7 mouse cellular contexts compared by ENCODE assay signal in the genomic region with DNA sequence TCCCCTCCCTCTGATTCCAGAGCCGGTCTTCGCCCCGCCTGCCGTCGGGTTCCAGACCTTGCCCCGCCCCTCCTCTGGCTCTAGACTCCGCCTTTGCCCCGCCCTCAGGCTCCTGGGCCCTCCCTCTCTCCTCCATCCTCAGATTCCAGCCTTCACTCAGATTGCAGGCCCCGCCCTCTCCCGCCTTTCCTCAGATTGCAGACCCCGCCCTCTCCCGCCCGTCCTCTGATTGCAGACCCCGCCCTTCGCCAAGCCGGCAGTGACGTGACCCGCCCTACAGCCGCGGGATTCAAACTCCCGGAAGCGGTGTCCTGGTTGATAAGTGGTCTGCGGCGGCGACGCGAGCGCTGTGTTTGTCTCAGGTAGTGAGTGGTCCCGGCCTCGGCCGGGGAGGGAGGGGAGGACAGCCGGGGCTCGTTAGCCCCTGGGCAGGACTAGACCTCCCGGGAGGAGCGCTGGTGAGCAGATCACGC. TPM values are rescaled to one million over a fixed set of nuclear protein-coding genes. Genes with fewer than 3 reads are reported as not detected.
A peak's percentile ranks its signal among the peaks of the same experiment; 100 is the strongest.
DNase-seq lines count a peak whose midpoint lies in the region; ATAC-seq lines count a peak whose summit lies in the region.

A gene (plus strand): TSS at position 292 of the 473 bp plus-strand sequence.

- no peaks in the 10 kb centered on the region for H3K9me3 ChIP-seq in embryonic facial prominence, embryonic 11.5 days (replicated peaks; ENCODE audit: control insufficient read depth, low read length)
- H3K9me3 ChIP-seq in limb, embryonic 13.5 days: no peaks in the 10 kb centered on the region
- H3K9me3 ChIP-seq in midbrain, embryonic 16.5 days (replicated peaks; ENCODE audit: control insufficient read depth, low read length, poor library complexity, severe bottlenecking): no peaks in the 10 kb centered on the region

- peak; percentile 94 for ATAC-seq in embryonic facial prominence, embryonic 11.5 days (replicated peaks; ENCODE audit: insufficient number of reproducible peaks, low FRiP score, low TSS enrichment, low read depth)
- ATAC-seq in limb, embryonic 13.5 days (ENCODE audit: low FRiP score, low read depth): peak; percentile 96
- peak; percentile 96 for ATAC-seq in midbrain, embryonic 16.5 days

- peak within 1 kb of the TSS; percentile 66 for H3K4me2 ChIP-seq in embryonic facial prominence, embryonic 11.5 days (ENCODE audit: low read depth, low read length)
- H3K4me2 ChIP-seq in limb, embryonic 13.5 days (replicated peaks): peak within 1 kb of the TSS; percentile 90
- H3K4me2 ChIP-seq in midbrain, embryonic 16.5 days (ENCODE audit: low read length): peak within 1 kb of the TSS; percentile 95

- WGBS in embryonic facial prominence, embryonic 11.5 days: under 1% methylated on average over 35 of the region's 36 CpGs
- 1% methylated on average over 36 of the region's 36 CpGs for WGBS in limb, embryonic 13.5 days
- 0% methylated on average over 35 of the region's 36 CpGs for WGBS in midbrain, embryonic 16.5 days

- H3K9ac ChIP-seq in embryonic facial prominence, embryonic 11.5 days (replicated peaks; ENCODE audit: low read length): peak within 1 kb of the TSS; percentile 77
- H3K9ac ChIP-seq in limb, embryonic 13.5 days: peak within 1 kb of the TSS; percentile 73
- peak within 1 kb of the TSS; percentile 65 for H3K9ac ChIP-seq in midbrain, embryonic 16.5 days (ENCODE audit: low read depth, low read length)

- no peaks in the 10 kb centered on the region for H3K36me3 ChIP-seq in embryonic facial prominence, embryonic 11.5 days (replicated peaks; ENCODE audit: control insufficient read depth, insufficient read depth, low read depth, low read length)
- peaks cover 10% of the 10 kb centered on the region for H3K36me3 ChIP-seq in limb, embryonic 13.5 days
- no peaks in the 10 kb centered on the region for H3K36me3 ChIP-seq in midbrain, embryonic 16.5 days (ENCODE audit: control insufficient read depth, insufficient read depth, low read length)

- H3K27me3 ChIP-seq in embryonic facial prominence, embryonic 11.5 days (ENCODE audit: control insufficient read depth, insufficient read depth, low read length): no peaks in the 10 kb centered on the region
- no peaks in the 10 kb centered on the region for H3K27me3 ChIP-seq in limb, embryonic 13.5 days
- no peaks in the 10 kb centered on the region for H3K27me3 ChIP-seq in midbrain, embryonic 16.5 days (ENCODE audit: control insufficient read depth, insufficient read depth, low read depth, low read length)

- H3K4me1 ChIP-seq in embryonic facial prominence, embryonic 11.5 days (ENCODE audit: control insufficient read depth, insufficient read depth, low read length): no peaks in the 10 kb centered on the region
- H3K4me1 ChIP-seq in limb, embryonic 13.5 days: peaks cover 19% of the 10 kb centered on the region
- peaks cover 11% of the 10 kb centered on the region for H3K4me1 ChIP-seq in midbrain, embryonic 16.5 days (ENCODE audit: control insufficient read depth, insufficient read depth, low read length)

- H3K4me3 ChIP-seq in embryonic facial prominence, embryonic 11.5 days (ENCODE audit: low read depth, low read length): peak within 1 kb of the TSS; percentile 74
- H3K4me3 ChIP-seq in limb, embryonic 13.5 days: peak within 1 kb of the TSS; percentile 80
- H3K4me3 ChIP-seq in midbrain, embryonic 16.5 days (ENCODE audit: low read depth, low read length): peak within 1 kb of the TSS; percentile 71

- H3K27ac ChIP-seq in embryonic facial prominence, embryonic 11.5 days (replicated peaks; ENCODE audit: low read depth, low read length): peak within 1 kb of the TSS; percentile 67
- H3K27ac ChIP-seq in limb, embryonic 13.5 days: no peak within 1 kb of the TSS
- peak within 1 kb of the TSS; percentile 22; the same call in 1 of the 2 replicates for H3K27ac ChIP-seq in midbrain, embryonic 16.5 days (ENCODE audit: low read length)

- peak; percentile 98 for DNase-seq in adrenal gland, postnatal 14 days
- peak; percentile 99 for DNase-seq in embryonic facial prominence, embryonic 11.5 days (ENCODE audit: low spot score)
- peak; percentile 99 for DNase-seq in heart, adult 11 months
- peak; percentile 95 for DNase-seq in kidney, adult 18-20 months
- peak; percentile 65 to 94 for DNase-seq in spleen, postnatal 10 days (ENCODE audit: low spot score in 2 of 2)

RNA-seq across cellular contexts. Expression of the gene that starts here (rescaled TPM):
- 8.1 and 8.9 TPM in 2 replicates for total RNA-seq in adrenal gland, postnatal 14 days (2021)
- polyA plus RNA-seq in embryonic facial prominence, embryonic 11.5 days (2014; fragmentation: Nextera tagmentation; extraction: Ambion mirVana): 41.4 and 47.7 TPM in 2 replicates
- polyA plus RNA-seq in limb, embryonic 13.5 days (2015; fragmentation: Nextera tagmentation; extraction: Ambion mirVana): 19.2 and 21.5 TPM in 2 replicates
- 2.8 and 4.1 TPM in 2 replicates for polyA plus RNA-seq in midbrain, embryonic 16.5 days (2015; fragmentation: Nextera tagmentation; extraction: Ambion mirVana)
